Mouse (Mus musculus) adipocyte (in vitro differentiated cells): ENCODE measurements around the gene Tmem203.

Experiments
- DNase-seq: peaks from one replicate; pipeline ENCODE4 v3.0.0-alpha.2; 2016; ENCODE audit warnings: low spot score

Gene Tmem203

GRCm38 (mm10) chr2:25291184-25292053, 36.2 kb downstream of the Tmem203 start:
- no peak for DNase-seq

- no peak for DNase-seq
These were observed 36.9 kb downstream of the Tmem203 start for GRCm38 (mm10) chr2:25292054-25292544.

GRCm38 (mm10) chr2:25292856-25293255, 37.6 kb downstream of the Tmem203 start:
- peak; percentile 66 for DNase-seq

- DNase-seq, result no peak
These were observed 38.5 kb downstream of the Tmem203 start for GRCm38 (mm10) chr2:25293706-25294105.

- no peak for DNase-seq
These were observed 41.9 kb downstream of the Tmem203 start for GRCm38 (mm10) chr2:25297093-25297492.

- no peak for DNase-seq
These were observed 42.8 kb downstream of the Tmem203 start for GRCm38 (mm10) chr2:25298046-25298445.

- no peak for DNase-seq
These were observed 48.2 kb downstream of the Tmem203 start for GRCm38 (mm10) chr2:25303452-25303851.

GRCm38 (mm10) chr2:25303931-25304656, 48.9 kb downstream of the Tmem203 start:
- no peak for DNase-seq

- no peak for DNase-seq
These were observed 49.7 kb downstream of the Tmem203 start for GRCm38 (mm10) chr2:25304657-25305541.
